Mouse (Mus musculus) brown adipose tissue, adult 24 weeks (tissue): ENCODE data around the gene Cchcr1. TPM values are rescaled to one million over a fixed set of nuclear protein-coding genes. Genes with fewer than 3 reads are reported as not detected.

ENCODE experiments used
- H3K27ac ChIP-seq: fragments of 200-500 bp; replicated peaks from 2 replicates; pipeline ENCODE4 v1.5.1; 2012; ENCODE audit warnings: low read depth, mild to moderate bottlenecking, low read length
- H3K4me1 ChIP-seq: fragments of 200-500 bp; 2 replicates; pipeline ENCODE4 v1.6.1; 2012; ENCODE audit warnings: low read length, mixed read lengths; ENCODE audit not compliant: control insufficient read depth, insufficient read depth, insufficient read length
- H3K4me3 ChIP-seq: fragments of 200-500 bp; 2 replicates; pipeline ENCODE4 v1.5.1; 2012; ENCODE audit warnings: low read depth, mild to moderate bottlenecking, low read length, moderate library complexity; ENCODE audit not compliant: insufficient read depth
- polyA plus RNA-seq: library from polyadenylated mRNA; stranded (reverse); fragments of >200 nt; gene quantifications from 2 replicates; pipeline ENCODE4 v1.2.4, GENCODE M21; 2012; ENCODE audit not compliant: missing spikeins, insufficient read depth, insufficient read length

Gene Cchcr1
- polyA plus RNA-seq, 1 experiment, result 2.3 TPM

GRCm38 (mm10) chr17:35538476-35538875, 21.6 kb downstream of the Cchcr1 start:
- Histone ChIP-seq H3K4me3 (no peak overlapping the region), H3K27ac (no peak overlapping the region), H3K4me1 (no peaks in the 10 kb centered on the region)

- no peak overlapping the region for H3K4me3 ChIP-seq
- no peaks in the 10 kb centered on the region for H3K4me1 ChIP-seq
- no peak overlapping the region for H3K27ac ChIP-seq
Measured at GRCm38 (mm10) chr17:35539540-35539939, 22.6 kb downstream of the Cchcr1 start.

- H3K4me3 ChIP-seq, result no peak overlapping the region
Measured at GRCm38 (mm10) chr17:35542761-35543411, 26.0 kb downstream of the Cchcr1 start.

GRCm38 (mm10) chr17:35543412-35543861, 26.5 kb downstream of the Cchcr1 start:
- Histone ChIP-seq H3K4me3 (no peak overlapping the region), H3K27ac (no peak overlapping the region), H3K4me1 (no peaks in the 10 kb centered on the region)

More at GRCm38 (mm10) chr17:35542761-35543411, 26.0 kb downstream of the Cchcr1 start:
- Histone ChIP-seq H3K4me1 (no peaks in the 10 kb centered on the region), H3K27ac (no peak overlapping the region)

GRCm38 (mm10) chr17:35544001-35544400, 27.1 kb downstream of the Cchcr1 start:
- peaks cover 2% of the 10 kb centered on the region; the same call in 1 of the 2 replicates for H3K4me1 ChIP-seq
- H3K27ac ChIP-seq, result no peak overlapping the region
- H3K4me3 ChIP-seq, result no peak overlapping the region

DNA sequence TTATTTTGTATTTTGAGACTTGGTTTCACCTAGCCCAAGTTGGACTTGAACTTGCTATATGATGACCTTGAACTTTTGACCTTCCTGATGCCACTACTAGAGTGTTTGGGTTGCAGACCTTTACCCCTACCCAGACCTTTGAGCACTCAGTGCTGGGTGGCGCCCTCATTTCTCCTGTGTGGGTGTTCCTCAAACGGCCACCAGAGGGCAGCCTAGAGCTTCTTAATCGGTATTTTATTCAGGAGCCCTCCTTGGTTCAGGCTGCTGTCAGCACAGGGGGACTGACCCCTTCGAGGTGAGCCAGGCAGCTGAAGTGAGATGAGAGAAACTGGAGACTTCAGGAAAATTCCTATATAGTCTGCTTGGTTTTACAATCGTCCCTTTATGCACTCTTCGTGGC, 27.8 kb downstream of the Cchcr1 start:
- peaks cover 2% of the 10 kb centered on the region for H3K4me1 ChIP-seq
- no peak overlapping the region for H3K4me3 ChIP-seq
- H3K27ac ChIP-seq, result no peak overlapping the region

DNA sequence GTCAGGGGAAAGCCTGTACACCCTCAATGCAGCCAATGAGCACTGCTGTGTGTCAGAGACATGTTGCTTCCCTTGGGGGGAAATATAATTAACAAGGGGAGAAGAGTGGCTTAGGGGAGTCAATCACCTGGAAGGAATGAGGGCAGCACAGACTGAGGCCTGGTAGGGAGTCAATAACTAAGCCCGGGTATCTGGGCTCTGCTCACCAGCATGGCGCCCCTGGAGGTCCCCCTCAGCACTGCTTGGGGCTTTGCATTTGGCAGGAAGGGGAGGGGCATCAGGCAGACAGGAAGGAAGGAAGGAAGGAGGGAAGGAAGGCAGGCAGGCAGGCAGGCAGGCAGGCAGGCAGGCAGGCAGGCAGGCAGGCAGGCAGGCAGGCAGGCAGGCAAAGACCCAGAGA, 30.6 kb downstream of the Cchcr1 start:
- Histone ChIP-seq H3K4me1 (peaks cover 10% of the 10 kb centered on the region), H3K27ac (no peak overlapping the region), H3K4me3 (no peak overlapping the region)

GRCm38 (mm10) chr17:35548636-35549035, 31.7 kb downstream of the Cchcr1 start:
- Histone ChIP-seq H3K4me1 (peaks cover 10% of the 10 kb centered on the region), H3K4me3 (no peak overlapping the region), H3K27ac (no peak overlapping the region)

DNA sequence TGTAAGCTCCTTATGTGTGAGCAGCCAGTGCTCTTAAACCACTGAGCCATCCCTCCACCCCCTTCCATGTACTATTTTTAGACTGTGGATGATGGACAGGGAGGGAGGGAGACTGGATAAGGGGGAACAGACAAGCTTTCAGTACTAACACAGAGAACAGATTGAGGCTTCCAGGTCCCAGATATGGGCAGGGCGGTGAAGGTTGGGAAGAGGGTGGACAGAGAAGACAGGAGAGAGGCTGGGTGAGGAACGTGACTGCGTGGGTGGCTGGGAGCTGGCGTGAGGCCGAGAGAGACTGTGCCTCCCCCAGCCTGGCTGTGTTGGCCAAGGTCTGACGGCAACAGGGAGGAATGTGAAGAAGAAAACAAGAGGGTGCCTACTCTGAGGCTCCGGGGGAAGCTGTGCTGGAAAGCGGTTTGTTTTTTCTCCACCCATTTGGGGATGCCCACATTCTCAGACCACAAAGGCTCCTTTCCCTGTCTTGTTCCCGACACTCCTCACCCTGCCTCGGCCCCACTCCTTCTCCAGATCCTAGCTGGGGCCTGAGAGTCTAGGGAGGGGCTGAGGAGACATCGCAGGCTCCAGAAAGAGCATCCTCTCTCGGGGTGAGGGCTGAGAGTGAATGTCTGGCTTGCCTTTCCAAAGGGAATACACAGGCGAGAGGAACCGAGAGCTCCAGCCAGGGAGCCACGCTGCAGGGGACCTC, 32.7 kb downstream of the Cchcr1 start:
- peaks cover 10% of the 10 kb centered on the region for H3K4me1 ChIP-seq
- peak overlapping the region; percentile 65 for H3K27ac ChIP-seq
- no peak overlapping the region for H3K4me3 ChIP-seq

- Histone ChIP-seq H3K4me1 (peaks cover 10% of the 10 kb centered on the region), H3K4me3 (no peak overlapping the region), H3K27ac (peak overlapping the region; percentile 53; the same call in 1 of the 2 replicates)
Measured at GRCm38 (mm10) chr17:35550143-35550494, 33.2 kb downstream of the Cchcr1 start.

GRCm38 (mm10) chr17:35550871-35551270, 34.0 kb downstream of the Cchcr1 start:
- peaks cover 10% of the 10 kb centered on the region for H3K4me1 ChIP-seq
- H3K27ac ChIP-seq, result no peak overlapping the region
- no peak overlapping the region for H3K4me3 ChIP-seq

- Histone ChIP-seq H3K4me3 (peak within 1 kb of the TSS; percentile 32), H3K27ac (0 out of 2 replicates have a peak within 1 kb of the TSS, but pooled peaks have one; percentile 20), H3K4me1 (peaks cover 10% of the 10 kb centered on the region)
Measured at GRCm38 (mm10) chr17:35551881-35552414, 35.0 kb downstream of the Cchcr1 start, which contains the start of gene Cdsn. Gene Cdsn, plus strand, starts transcription at chr17:35552128.

DNA sequence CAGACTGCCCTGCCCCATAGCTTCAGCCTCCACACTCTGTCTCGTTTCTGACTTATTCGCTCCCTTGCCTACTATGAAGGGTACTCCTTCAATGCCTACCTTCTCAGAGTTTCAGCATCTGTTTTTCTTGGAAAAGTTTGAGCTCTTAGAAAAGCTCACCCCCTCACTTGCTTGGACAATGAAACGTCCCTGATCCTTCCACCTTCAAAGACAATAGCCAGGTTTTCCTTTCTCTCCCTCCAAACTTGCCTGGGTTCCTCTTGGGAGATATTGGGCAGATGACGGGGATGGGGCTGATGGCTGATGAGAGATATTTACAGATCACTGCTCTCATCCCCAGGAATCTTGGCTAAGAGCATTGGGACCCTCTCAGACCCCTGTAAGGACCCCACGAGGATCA, 37.4 kb downstream of the Cchcr1 start:
- Histone ChIP-seq H3K4me3 (no peak overlapping the region), H3K27ac (no peak overlapping the region), H3K4me1 (peaks cover 8% of the 10 kb centered on the region; the same call in 1 of the 2 replicates)

DNA sequence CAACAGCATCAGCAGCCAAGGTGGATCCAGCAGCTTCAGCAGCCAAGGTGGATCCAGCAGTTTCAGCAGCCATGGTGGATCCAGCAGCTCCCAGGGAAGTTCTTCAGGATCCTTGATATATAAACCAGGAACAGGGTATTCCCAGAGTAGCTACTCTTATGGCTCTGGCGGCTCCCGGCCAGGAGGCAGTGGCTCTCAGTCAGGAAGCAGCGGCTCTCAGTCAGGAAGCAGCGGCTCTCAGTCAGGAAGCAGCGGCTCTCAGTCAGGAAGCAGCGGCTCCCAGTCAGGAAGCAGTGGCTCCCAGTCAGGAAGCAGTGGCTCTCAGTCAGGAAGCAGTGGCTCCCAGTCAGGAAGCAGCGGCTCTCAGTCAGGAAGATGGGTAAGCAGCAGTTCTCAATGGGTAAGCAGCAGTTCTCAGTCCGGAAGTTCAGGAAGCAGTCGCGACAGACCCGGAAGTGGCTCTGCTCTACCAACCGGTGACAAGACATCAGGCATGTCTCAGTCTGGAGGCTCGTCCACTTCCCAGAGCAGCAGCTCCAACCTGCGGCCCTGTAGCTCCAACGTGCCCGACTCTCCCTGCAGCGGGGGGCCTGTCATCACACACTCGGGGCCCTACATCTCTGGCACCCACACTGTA, 38.0 kb downstream of the Cchcr1 start:
- Histone ChIP-seq H3K27ac (no peak overlapping the region), H3K4me3 (no peak overlapping the region), H3K4me1 (peaks cover 8% of the 10 kb centered on the region; the same call in 1 of the 2 replicates)

- no peak overlapping the region for H3K4me3 ChIP-seq
- no peak overlapping the region for H3K27ac ChIP-seq
Measured at GRCm38 (mm10) chr17:35556186-35556765, 39.4 kb downstream of the Cchcr1 start.

More at GRCm38 (mm10) chr17:35556186-35556765, 39.4 kb downstream of the Cchcr1 start:
- H3K4me1 ChIP-seq, result peaks cover 4% of the 10 kb centered on the region; the same call in 1 of the 2 replicates
